Mouse (Mus musculus) limb, embryonic 14.5 days (tissue): Measurements from ENCODE around the gene Cybc1. TPM values are rescaled to one million over a fixed set of nuclear protein-coding genes. Genes with fewer than 3 reads are reported as not detected.

Experiments used
- ATAC-seq: fragments of 200-750 bp; cut with Nextera tagmentation; 2 replicates; pipeline ENCODE4 v1.8.0; 2017; ENCODE audit warnings: low read depth, moderate number of reproducible peaks, moderate TSS enrichment; ENCODE audit not compliant: low FRiP score
- DNase-seq: peaks from one replicate; pipeline ENCODE4 v3.0.0-alpha.2; 2015; ENCODE audit warnings: low spot score
- H3K27ac ChIP-seq: fragments of 300-500 bp; sonication (generic); replicated peaks from 2 replicates; pipeline ENCODE4 v1.5.1; 2014; ENCODE audit warnings: low read depth, mild to moderate bottlenecking, low read length, moderate library complexity, mixed read lengths
- H3K27me3 ChIP-seq: fragments of 300-500 bp; sonication (generic); 2 replicates; pipeline ENCODE4 v1.6.1; 2014; ENCODE audit warnings: low read length, mixed read lengths; ENCODE audit not compliant: control insufficient read depth, insufficient read depth
- H3K36me3 ChIP-seq: fragments of 300-500 bp; sonication (generic); 2 replicates; pipeline ENCODE4 v1.6.1; 2014; ENCODE audit warnings: mild to moderate bottlenecking, low read length, moderate library complexity, mixed read lengths; ENCODE audit not compliant: control insufficient read depth, insufficient read depth
- H3K4me1 ChIP-seq: fragments of 300-500 bp; sonication (generic); 2 replicates; pipeline ENCODE4 v1.6.1; 2014; ENCODE audit warnings: antibody characterized with exemption, low read length, mixed read lengths; ENCODE audit not compliant: control insufficient read depth, insufficient read depth
- H3K4me2 ChIP-seq: fragments of 300-500 bp; sonication (generic); replicated peaks from 2 replicates; pipeline ENCODE4 v1.6.1; 2014; ENCODE audit warnings: low read depth, mild to moderate bottlenecking, low read length, moderate library complexity; ENCODE audit not compliant: severe bottlenecking
- H3K4me3 ChIP-seq: fragments of 300-500 bp; sonication (generic); replicated peaks from 2 replicates; pipeline ENCODE4 v1.5.1; 2014; ENCODE audit warnings: low read length
- H3K9ac ChIP-seq: fragments of 300-500 bp; sonication (generic); 2 replicates; pipeline ENCODE4 v1.6.1; 2014; ENCODE audit warnings: mild to moderate bottlenecking, low read depth, low read length, moderate library complexity; ENCODE audit not compliant: severe bottlenecking
- H3K9me3 ChIP-seq: fragments of 300-500 bp; sonication (generic); 2 replicates; pipeline ENCODE4 v1.6.1; 2016; ENCODE audit warnings: low read length; ENCODE audit not compliant: control insufficient read depth
- POLR2A ChIP-seq: fragments of 200-500 bp; IDR thresholded peaks from 2 replicates; pipeline ENCODE4 v1.8.0; 2012; ENCODE audit warnings: inconsistent platforms, mild to moderate bottlenecking, moderate library complexity, borderline replicate concordance; ENCODE audit not compliant: insufficient read depth, insufficient read length; ENCODE audit errors: extremely low read depth
- WGBS: fragments of 180-500 bp; shearing (Covaris S2); extraction: QIAGEN DNeasy Blood & Tissue Kit; methylation state at CpG from one replicate; pipeline ENCODE4 v1.1.7; 2014; 5-methylcytosine and 5-hydroxymethylcytosine counted together
- polyA plus RNA-seq, 2 experiments: library from polyadenylated mRNA; depleted of rRNA in 1 of 2; stranded (reverse) in 1 of 2; unstranded in 1 of 2; fragments of >200 nt; fragmentation: Nextera tagmentation in 1 of 2; extraction: Ambion mirVana in 1 of 2; gene quantifications; 2 replicates each; pipeline versions ENCODE4 v1.2.1 to v1.2.3; 2012 to 2014

Gene Cybc1
- polyA plus RNA-seq, 2 experiments: 41.3 to 47.1 TPM

- Histone ChIP-seq H3K4me2 (no peak overlapping the region), H3K27ac (no peak overlapping the region), H3K4me3 (no peak overlapping the region), H3K9ac (no peak overlapping the region), H3K27me3 (no peaks in the 10 kb centered on the region), H3K4me1 (peaks cover 3% of the 10 kb centered on the region; the same call in 1 of the 2 replicates), H3K9me3 (no peaks in the 10 kb centered on the region), H3K36me3 (peaks cover 11% of the 10 kb centered on the region)
- DNase-seq (no peak), ATAC-seq (no peak)
- WGBS: 41% methylated on average over 2 of the region's 2 CpGs
- no peak for TF ChIP-seq POLR2A
Observed at GRCm38 (mm10) chr11:121198622-121199021, 30.5 kb downstream of the Cybc1 start.

GRCm38 (mm10) chr11:121193415-121193814 lies 35.7 kb downstream of the Cybc1 start:
- no peak overlapping the region for H3K4me2 ChIP-seq
- DNase-seq: no peak
- no peak for ATAC-seq
- H3K27me3 ChIP-seq: no peaks in the 10 kb centered on the region
- peaks cover 14% of the 10 kb centered on the region for H3K36me3 ChIP-seq
- H3K4me3 ChIP-seq: no peak overlapping the region
- no peaks in the 10 kb centered on the region for H3K9me3 ChIP-seq
- H3K4me1 ChIP-seq: no peaks in the 10 kb centered on the region
- 89% methylated on average over 3 of the region's 3 CpGs for WGBS
- no peak overlapping the region for H3K27ac ChIP-seq
- TF ChIP-seq POLR2A: no peak
- no peak overlapping the region for H3K9ac ChIP-seq

GRCm38 (mm10) chr11:121192742-121193141 lies 36.4 kb downstream of the Cybc1 start:
- WGBS: 64% methylated on average over 2 of the region's 2 CpGs
- H3K4me3 ChIP-seq: no peak overlapping the region
- H3K4me1 ChIP-seq: no peaks in the 10 kb centered on the region
- ATAC-seq (no peak), DNase-seq (no peak)
- H3K36me3 ChIP-seq: peaks cover 14% of the 10 kb centered on the region
- no peak overlapping the region for H3K27ac ChIP-seq
- H3K27me3 ChIP-seq: no peaks in the 10 kb centered on the region
- no peak overlapping the region for H3K4me2 ChIP-seq
- TF ChIP-seq POLR2A: no peak
- no peak overlapping the region for H3K9ac ChIP-seq
- H3K9me3 ChIP-seq: no peaks in the 10 kb centered on the region

GRCm38 (mm10) chr11:121189681-121190080 lies 39.4 kb downstream of the Cybc1 start:
- H3K27me3 ChIP-seq: no peaks in the 10 kb centered on the region
- TF ChIP-seq POLR2A: no peak
- H3K4me1 ChIP-seq: no peaks in the 10 kb centered on the region
- peaks cover 3% of the 10 kb centered on the region; the same call in 1 of the 2 replicates for H3K36me3 ChIP-seq
- H3K4me2 ChIP-seq: no peak overlapping the region
- DNase-seq: peak; percentile 36
- ATAC-seq: no peak
- no peaks in the 10 kb centered on the region for H3K9me3 ChIP-seq
- H3K9ac ChIP-seq: no peak overlapping the region
- WGBS: 72% methylated on average over 3 of the region's 3 CpGs
- H3K4me3 ChIP-seq: no peak overlapping the region
- no peak overlapping the region for H3K27ac ChIP-seq

- Histone ChIP-seq H3K36me3 (peaks cover 13% of the 10 kb centered on the region), H3K27me3 (no peaks in the 10 kb centered on the region), H3K4me2 (no peak overlapping the region), H3K9ac (no peak overlapping the region), H3K9me3 (no peaks in the 10 kb centered on the region), H3K4me1 (no peaks in the 10 kb centered on the region), H3K27ac (no peak overlapping the region), H3K4me3 (no peak overlapping the region)
- WGBS: 51% methylated on average over 12 of the region's 12 CpGs
- DNase-seq: peak; percentile 64
- ATAC-seq: no peak
- TF ChIP-seq POLR2A: no peak
Observed at GRCm38 (mm10) chr11:121176285-121177270, 52.5 kb downstream of the Cybc1 start.
